ENCODE assay signal across 15 mouse cellular contexts in genomic region chr16:91366567-91366966, GRCm38 (mm10). TPM values are rescaled to one million over a fixed set of nuclear protein-coding genes. Genes with fewer than 3 reads are reported as not detected.
A peak's percentile ranks its signal among the peaks of the same experiment; 100 is the strongest.
DNase-seq lines count a peak whose midpoint lies in the region; ATAC-seq lines count a peak whose summit lies in the region.
"Had no signal": no experiment of that assay in that cellular context is flagged by ENCODE, and none has a peak within 500 bp of the region (broad histone marks: within the 10 kb centered on the region; RNA-seq: fewer than 3 reads in every experiment).

No protein-coding gene starts in this region.

- H3K27me3 ChIP-seq in heart, embryonic 13.5 days (replicated peaks): no peaks in the 10 kb centered on the region
- H3K27me3 ChIP-seq: embryonic facial prominence, embryonic 13.5 days had no signal

- no peak for DNase-seq in heart, postnatal 4 days
- DNase-seq in CD4-positive, CD25-positive, alpha-beta regulatory T cell, adult 2 months (ENCODE audit: low read depth, low spot score): peak; percentile 75
- DNase-seq in ovary, adult 18-20 months (ENCODE audit: low spot score): no peak
- no peak for DNase-seq in left cerebral cortex, adult 9 months (ENCODE audit: low spot score in 2 of 2)
- no peak for DNase-seq in urinary bladder, postnatal 4 days (ENCODE audit: low spot score in 2 of 2)
- DNase-seq: layer of hippocampus, postnatal 36 days had no signal

- H3K36me3 ChIP-seq in heart, embryonic 13.5 days: no peaks in the 10 kb centered on the region
- H3K36me3 ChIP-seq: embryonic facial prominence, embryonic 13.5 days; heart, embryonic 10.5 days had no signal

- no peak overlapping the region for H3K4me3 ChIP-seq in heart, embryonic 13.5 days
- H3K4me3 ChIP-seq: embryonic facial prominence, embryonic 13.5 days; heart, embryonic 10.5 days had no signal

- no peak for ATAC-seq in heart, embryonic 13.5 days (ENCODE audit: extremely low read depth, insufficient number of reproducible peaks, low FRiP score, low TSS enrichment)
- ATAC-seq in inflammation-experienced regulatory T-cells, adult 6 months: peak; percentile 95
- peak; percentile 91 for ATAC-seq in neutrophil, adult 5-6 weeks (ENCODE audit: extremely low read depth, insufficient number of reproducible peaks, low FRiP score, poor library complexity, severe bottlenecking)
- ATAC-seq: intestine, embryonic 16.5 days had no signal

- H3K9me3 ChIP-seq in heart, embryonic 13.5 days: peaks cover 4% of the 10 kb centered on the region; the same call in 1 of the 2 replicates
- H3K9me3 ChIP-seq: embryonic facial prominence, embryonic 13.5 days; heart, embryonic 10.5 days had no signal

- H3K27ac ChIP-seq in heart, embryonic 13.5 days (replicated peaks): 0 out of 2 replicates have a peak overlapping the region, but pooled peaks have one; percentile 5
- H3K27ac ChIP-seq: embryonic facial prominence, embryonic 13.5 days; heart, embryonic 10.5 days had no signal

- no peak overlapping the region for H3K4me2 ChIP-seq in heart, embryonic 13.5 days
- H3K4me2 ChIP-seq: embryonic facial prominence, embryonic 13.5 days had no signal

- H3K9ac ChIP-seq in heart, embryonic 13.5 days: no peak overlapping the region
- H3K9ac ChIP-seq: embryonic facial prominence, embryonic 13.5 days had no signal

- peaks cover 32% of the 10 kb centered on the region for H3K4me1 ChIP-seq in heart, embryonic 13.5 days

RNA-seq across cellular contexts. Expression of gene Ifnar2, which starts 6.0 kb away (rescaled TPM):
- polyA plus RNA-seq in heart, embryonic 13.5 days (2015; fragmentation: Nextera tagmentation; extraction: Ambion mirVana): 51.2 and 56.5 TPM in 2 replicates
- 10 to 100 TPM; 29.9 to 33.8 TPM for total RNA-seq in heart, postnatal 4 days (2021)
- polyA plus RNA-seq in inflammation-experienced regulatory T-cells, adult 6 months (2017; shearing (Covaris generic)): 10 to 100 TPM; 44.5 to 50.8 (median 46.5) TPM
- total RNA-seq in neutrophil, adult 5-6 weeks (2017): 93.4 and 107 TPM in 2 replicates

RNA-seq across cellular contexts. Expression of gene Gm21970, which starts 25.0 kb away (rescaled TPM):
- polyA plus RNA-seq in heart, embryonic 13.5 days (2015; fragmentation: Nextera tagmentation; extraction: Ambion mirVana): not detected in 2 replicates
- total RNA-seq in heart, postnatal 4 days (2021): not detected
- polyA plus RNA-seq in inflammation-experienced regulatory T-cells, adult 6 months (2017; shearing (Covaris generic)): 1 to 10 TPM in 1 of 3 experiments, not detected in 2; 2.6 TPM
- total RNA-seq in neutrophil, adult 5-6 weeks (2017): 2.6 TPM in 1 of 2 replicates, not detected in the other
- total RNA-seq: layer of hippocampus, postnatal 36 days had no signal
- polyA plus RNA-seq: C2C12; embryonic facial prominence, embryonic 13.5 days; heart, embryonic 10.5 days; intestine, embryonic 16.5 days; neural tube, embryonic 14.5 days; small intestine, adult 2 months had no signal

RNA-seq across cellular contexts. Expression of gene Il10rb, which starts 39.4 kb away (rescaled TPM):
- polyA plus RNA-seq in heart, embryonic 13.5 days (2015; fragmentation: Nextera tagmentation; extraction: Ambion mirVana): 44.8 and 48.9 TPM in 2 replicates
- 10 to 100 TPM; 66.2 to 67.4 TPM for total RNA-seq in heart, postnatal 4 days (2021)
- polyA plus RNA-seq in inflammation-experienced regulatory T-cells, adult 6 months (2017; shearing (Covaris generic)): 100 to 1,000 TPM in 2 of 3 experiments, 10 to 100 TPM in 1; 95.7 to 124 (median 113) TPM
- total RNA-seq in neutrophil, adult 5-6 weeks (2017): 144 and 156 TPM in 2 replicates
